Mouse (Mus musculus): ENCODE measurements around the gene Exosc6. TPM values are rescaled to one million over a fixed set of nuclear protein-coding genes. Genes with fewer than 3 reads are reported as not detected.
"Not testable (repeated sequence)": the region's sequence is repeated elsewhere in the genome, so short reads cannot be mapped to it uniquely, and the experiment has no call there.

The Exosc6 gene
- polyA plus RNA-seq, 1 experiment from 2014 or later, result 10.8 TPM

DNA sequence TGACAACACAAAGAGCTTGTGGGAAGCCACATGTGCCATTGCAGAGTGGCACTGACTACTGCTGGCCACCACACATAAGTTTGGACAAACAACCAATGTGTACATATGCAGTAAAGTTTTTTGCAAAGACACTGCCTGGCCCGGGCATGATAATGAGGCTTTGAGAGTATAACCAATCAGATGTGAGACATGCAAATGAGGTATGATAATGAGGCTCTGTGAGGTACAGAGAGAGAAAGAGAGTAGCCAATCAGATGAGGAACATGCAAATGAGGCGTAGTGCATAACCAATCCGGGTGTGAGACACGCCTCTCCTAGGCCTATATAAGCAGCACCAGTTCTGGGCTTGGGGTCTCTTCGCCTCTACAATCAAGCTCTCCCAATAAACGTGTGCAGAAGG, 36.2 kb downstream of the Exosc6 start, which contains the start of gene Clec18a:
Gene Clec18a (minus strand): TSS at position 101 of the 400 bp plus-strand sequence.
- H3K9ac ChIP-seq (ENCODE audit: low read length); H3K36me3 ChIP-seq (ENCODE audit: control insufficient read depth, insufficient read depth, low read length); ATAC-seq (replicated peaks; ENCODE audit: low FRiP score); H3K4me3 ChIP-seq (ENCODE audit: low read depth, low read length); H3K27me3 ChIP-seq (ENCODE audit: control insufficient read depth, insufficient read depth, low read length); H3K4me2 ChIP-seq (ENCODE audit: low read depth, low read length, severe bottlenecking); H3K27ac ChIP-seq (ENCODE audit: low read depth, low read length); DNase-seq (ENCODE audit: low spot score); H3K9me3 ChIP-seq (ENCODE audit: control insufficient read depth, low read length); H3K4me1 ChIP-seq (replicated peaks; ENCODE audit: control insufficient read depth, insufficient read depth, low read length): not testable (repeated sequence)
- 90% methylated on average over 5 of the region's 6 CpGs for WGBS

DNA sequence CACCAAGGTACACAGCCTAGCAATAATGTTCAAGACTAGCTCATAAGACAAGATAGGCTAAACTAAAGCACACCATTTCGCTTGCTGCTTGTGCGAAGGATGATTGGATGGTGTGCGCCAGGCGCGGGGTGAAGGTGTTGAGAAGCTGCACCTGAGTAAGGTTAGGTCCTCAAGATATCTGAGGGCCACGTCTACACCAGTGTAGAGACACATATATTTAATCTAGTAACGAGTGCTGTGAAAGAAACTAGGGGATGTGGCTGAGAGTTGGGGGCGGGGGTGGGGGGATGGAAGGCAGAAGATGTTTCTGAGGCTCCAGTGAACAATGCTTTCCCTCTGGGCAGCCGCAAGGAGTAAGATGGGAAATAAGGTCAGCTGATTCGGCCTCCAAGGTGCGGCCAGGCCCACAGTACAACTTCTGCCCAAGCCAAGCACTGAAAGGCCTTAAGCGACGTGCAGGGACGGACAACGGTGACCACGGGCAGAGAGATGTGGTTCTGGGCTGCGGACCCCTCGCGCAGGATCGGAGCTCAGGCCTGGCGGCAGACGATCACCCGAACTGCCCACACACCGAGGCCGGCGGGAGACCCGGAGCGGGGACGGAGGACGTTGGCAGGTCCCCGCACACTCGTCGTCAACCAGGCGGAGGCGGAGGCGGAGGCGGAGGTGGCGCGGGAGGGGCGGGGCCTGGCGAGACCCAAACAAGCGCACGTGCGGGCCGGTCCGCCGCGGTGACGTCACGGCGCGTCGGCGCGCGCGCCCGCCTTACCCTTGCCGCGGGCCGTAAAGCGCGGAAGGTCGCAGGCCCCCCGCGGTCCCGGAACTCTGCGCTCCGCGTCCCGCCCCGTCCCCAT, 38.0 kb downstream of the Exosc6 start, which contains the start of gene Pdpr:
Gene Pdpr (plus strand): TSS at position 766 of the 854 bp plus-strand sequence.
- no peak within 1 kb of the TSS for H3K27ac ChIP-seq (ENCODE audit: low read depth, low read length)
- H3K9me3 ChIP-seq (ENCODE audit: control insufficient read depth, low read length), result no peaks in the 10 kb centered on the region
- WGBS, result 6% methylated on average over 64 of the region's 72 CpGs
- peak; percentile 95 for DNase-seq (ENCODE audit: low spot score)
- no peaks in the 10 kb centered on the region for H3K36me3 ChIP-seq (ENCODE audit: control insufficient read depth, insufficient read depth, low read length)
- ATAC-seq (replicated peaks; ENCODE audit: low FRiP score), result peak; percentile 92
- H3K4me3 ChIP-seq (ENCODE audit: low read depth, low read length), result peak within 1 kb of the TSS; percentile 57
- peak within 1 kb of the TSS; percentile 66 for H3K9ac ChIP-seq (ENCODE audit: low read length)
- no peaks in the 10 kb centered on the region for H3K27me3 ChIP-seq (ENCODE audit: control insufficient read depth, insufficient read depth, low read length)
- no peaks in the 10 kb centered on the region; the same call in 1 of the 2 replicates for H3K4me1 ChIP-seq (replicated peaks; ENCODE audit: control insufficient read depth, insufficient read depth, low read length)
- peak within 1 kb of the TSS; percentile 67 for H3K4me2 ChIP-seq (ENCODE audit: low read depth, low read length, severe bottlenecking)

DNA sequence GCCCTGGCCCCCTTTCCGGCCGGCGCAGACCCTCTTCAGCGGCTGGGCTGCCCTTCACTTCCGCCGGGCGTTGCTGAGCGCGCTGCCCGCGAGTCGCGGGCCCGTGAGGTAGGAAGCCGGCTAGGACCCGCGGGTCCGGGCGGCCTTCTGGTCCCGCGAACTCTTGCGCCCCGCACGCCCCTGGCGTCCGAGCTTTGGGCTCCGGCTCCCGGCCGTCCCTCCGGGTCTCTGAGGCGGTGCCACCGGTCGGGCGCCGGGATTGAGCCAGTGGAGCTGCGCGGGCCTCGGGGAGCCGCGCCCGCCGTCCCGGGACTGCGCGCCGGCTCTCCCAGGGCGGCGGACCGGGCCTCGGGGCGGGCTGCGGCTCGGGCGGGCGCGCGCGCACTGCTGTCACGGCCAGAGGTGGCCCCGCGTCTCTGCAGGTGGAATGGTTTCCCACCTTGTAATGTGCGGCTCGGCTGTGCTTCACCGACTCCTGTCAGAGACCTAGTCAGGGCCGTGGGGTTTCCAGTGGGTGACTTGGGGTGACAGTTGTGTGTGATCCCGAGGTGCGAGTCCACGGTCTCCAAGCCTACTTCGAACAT, 38.7 kb downstream of the Exosc6 start:
- ATAC-seq (replicated peaks; ENCODE audit: low FRiP score); H3K9me3 ChIP-seq (ENCODE audit: control insufficient read depth, low read length); H3K4me1 ChIP-seq (replicated peaks; ENCODE audit: control insufficient read depth, insufficient read depth, low read length); H3K27ac ChIP-seq (ENCODE audit: low read depth, low read length); H3K36me3 ChIP-seq (ENCODE audit: control insufficient read depth, insufficient read depth, low read length); H3K27me3 ChIP-seq (ENCODE audit: control insufficient read depth, insufficient read depth, low read length): not testable (repeated sequence)
- peak overlapping the region; percentile 66 for H3K9ac ChIP-seq (ENCODE audit: low read length)
- peak overlapping the region; percentile 57 for H3K4me3 ChIP-seq (ENCODE audit: low read depth, low read length)
- H3K4me2 ChIP-seq (ENCODE audit: low read depth, low read length, severe bottlenecking), result peak overlapping the region; percentile 67
- under 1% methylated on average over 61 of the region's 69 CpGs for WGBS
- peak; percentile 57 for DNase-seq (ENCODE audit: low spot score)

Small RNA genes lying within 50 kb of the gene (microRNA-seq; reads per million reads assigned to microRNA genes)
- not detected for gene Gm24103 (ENCODE audit: insufficient number of aligned reads)
- gene Mir3473d (ENCODE audit: insufficient number of aligned reads), result 2.5 reads per million

Other genes starting within 250 kb of the Exosc6 start
- 63.9 and 64.3 TPM in 2 replicates for gene Cog4, start 209.7 kb upstream of the Exosc6 start, polyA plus RNA-seq (2014; fragmentation: Nextera tagmentation; extraction: Ambion mirVana)
- 231 and 232 TPM in 2 replicates for gene Sf3b3, start 209.6 kb upstream of the Exosc6 start, polyA plus RNA-seq (2014; fragmentation: Nextera tagmentation; extraction: Ambion mirVana)
- gene Fuk, start 153.9 kb upstream of the Exosc6 start, polyA plus RNA-seq (2014; fragmentation: Nextera tagmentation; extraction: Ambion mirVana), result 9.5 and 11.1 TPM in 2 replicates
- 16.0 and 16.5 TPM in 2 replicates for gene St3gal2, start 136.4 kb upstream of the Exosc6 start, polyA plus RNA-seq (2014; fragmentation: Nextera tagmentation; extraction: Ambion mirVana)
- gene Ddx19a, start 58.5 kb upstream of the Exosc6 start, polyA plus RNA-seq (2014; fragmentation: Nextera tagmentation; extraction: Ambion mirVana), result 36.2 and 37.3 TPM in 2 replicates
- gene Ddx19b, start 24.6 kb upstream of the Exosc6 start, polyA plus RNA-seq (2014; fragmentation: Nextera tagmentation; extraction: Ambion mirVana), result 9.9 and 10.2 TPM in 2 replicates
- gene Aars, start 23.2 kb upstream of the Exosc6 start, polyA plus RNA-seq (2014; fragmentation: Nextera tagmentation; extraction: Ambion mirVana), result 79.0 and 91.7 TPM in 2 replicates
- 0.36 and 0.49 TPM in 2 replicates for gene Clec18a, start 36.1 kb downstream of the Exosc6 start, polyA plus RNA-seq (2014; fragmentation: Nextera tagmentation; extraction: Ambion mirVana)
- gene Pdpr, start 38.3 kb downstream of the Exosc6 start, polyA plus RNA-seq (2014; fragmentation: Nextera tagmentation; extraction: Ambion mirVana), result 7.4 and 8.5 TPM in 2 replicates
- gene Glg1, start 202.9 kb downstream of the Exosc6 start, polyA plus RNA-seq (2014; fragmentation: Nextera tagmentation; extraction: Ambion mirVana), result 76.7 and 80.0 TPM in 2 replicates
- 97.3 TPM in 2 replicates for gene Rfwd3, start 243.9 kb downstream of the Exosc6 start, polyA plus RNA-seq (2014; fragmentation: Nextera tagmentation; extraction: Ambion mirVana)

Data from forebrain, embryonic 11.5 days (tissue).